Mouse (Mus musculus) ES-CJ7 (cell line): ENCODE measurements around the gene Hmgn3.
"Not testable (repeated sequence)": the region's sequence is repeated elsewhere in the genome, so short reads cannot be mapped to it uniquely, and the experiment has no call there.

Experiments
- DNase-seq: peaks from one replicate; pipeline ENCODE4 v3.0.0; 2011; ENCODE audit warnings: low read depth, low spot score

Hmgn3 gene

GRCm38 (mm10) chr9:83146446-83147188 is at the start of gene Hmgn3:
Hmgn3 (minus strand) TSS chr9:83146685.
- DNase-seq = peak; percentile 84

GRCm38 (mm10) chr9:83195765-83196164 is 49.3 kb upstream of the Hmgn3 start:
- DNase-seq = no peak

GRCm38 (mm10) chr9:83195007-83195406 is 48.5 kb upstream of the Hmgn3 start:
- DNase-seq = no peak

GRCm38 (mm10) chr9:83187752-83188151 is 41.3 kb upstream of the Hmgn3 start:
- no peak for DNase-seq

GRCm38 (mm10) chr9:83145591-83146445 is 667 bp downstream of the Hmgn3 start:
- DNase-seq = peak; percentile 45

GRCm38 (mm10) chr9:83129831-83130230 is 16.7 kb downstream of the Hmgn3 start:
- DNase-seq = no peak

- no peak for DNase-seq
These were observed 18.6 kb downstream of the Hmgn3 start for GRCm38 (mm10) chr9:83127840-83128239.

- not testable (repeated sequence) for DNase-seq
These were observed 20.0 kb downstream of the Hmgn3 start for GRCm38 (mm10) chr9:83126482-83126881.

GRCm38 (mm10) chr9:83119211-83119610 is 27.3 kb downstream of the Hmgn3 start:
- no peak for DNase-seq

GRCm38 (mm10) chr9:83117486-83117885 is 29.0 kb downstream of the Hmgn3 start:
- DNase-seq = no peak

GRCm38 (mm10) chr9:83116774-83117474 is 29.6 kb downstream of the Hmgn3 start:
- DNase-seq = no peak

GRCm38 (mm10) chr9:83115676-83116075 is 30.8 kb downstream of the Hmgn3 start:
- DNase-seq = no peak

GRCm38 (mm10) chr9:83113800-83114217 is 32.7 kb downstream of the Hmgn3 start:
- no peak for DNase-seq

- DNase-seq = no peak
These were observed 34.1 kb downstream of the Hmgn3 start for GRCm38 (mm10) chr9:83112305-83112768.

GRCm38 (mm10) chr9:83111789-83112188 is 34.7 kb downstream of the Hmgn3 start:
- DNase-seq = no peak

- DNase-seq = no peak
These were observed 35.3 kb downstream of the Hmgn3 start for GRCm38 (mm10) chr9:83111117-83111686.

- DNase-seq = no peak
These were observed 35.9 kb downstream of the Hmgn3 start for GRCm38 (mm10) chr9:83110406-83111116.

- DNase-seq = no peak
These were observed 36.8 kb downstream of the Hmgn3 start for GRCm38 (mm10) chr9:83109705-83110104.

GRCm38 (mm10) chr9:83108821-83109220 is 37.7 kb downstream of the Hmgn3 start:
- no peak for DNase-seq

GRCm38 (mm10) chr9:83103785-83104184 is 42.7 kb downstream of the Hmgn3 start:
- no peak for DNase-seq

- DNase-seq = no peak
These were observed 44.8 kb downstream of the Hmgn3 start for GRCm38 (mm10) chr9:83101691-83102090.
